Mouse (Mus musculus) embryonic fibroblast, embryonic 13.5 days (primary cell): Measurements from ENCODE around the gene Nkiras1.

ENCODE experiments used
- CTCF ChIP-seq: IDR thresholded peaks from 2 replicates; pipeline ENCODE4 v1.5.1; 2011; ENCODE audit warnings: mild to moderate bottlenecking, control low read depth, low read length, moderate library complexity, borderline replicate concordance; ENCODE audit not compliant: insufficient read depth
- POLR2A ChIP-seq: IDR thresholded peaks from 2 replicates; pipeline ENCODE4 v1.6.1; 2011; ENCODE audit warnings: low read depth, mild to moderate bottlenecking, control low read depth, low read length, moderate library complexity

DNA sequence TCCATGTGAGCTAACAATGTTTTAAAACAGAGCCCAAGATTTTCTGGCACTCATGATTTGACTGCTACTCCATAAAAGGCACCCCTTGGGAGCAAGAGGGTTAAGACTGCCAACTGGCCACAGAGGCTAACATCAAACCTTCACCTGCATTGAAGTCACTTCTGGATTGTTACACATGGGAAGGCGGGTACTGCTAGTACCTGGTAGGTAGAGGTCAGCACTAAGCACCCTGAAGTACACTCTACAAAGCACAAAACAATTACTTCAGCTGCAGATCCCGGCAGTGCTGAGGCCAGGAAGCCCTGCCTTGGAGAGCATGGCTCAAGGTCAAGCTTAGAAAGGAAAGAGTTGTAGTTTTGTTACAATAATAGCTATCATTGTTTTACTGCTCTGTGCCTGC lies 16.5 kb downstream of the Nkiras1 start:
- no peak for TF ChIP-seq CTCF
- TF ChIP-seq POLR2A = no peak
